Mouse (Mus musculus) kidney, embryonic 16.5 days (tissue): ENCODE results near the gene Mtmr10. TPM values are rescaled to one million over a fixed set of nuclear protein-coding genes. Genes with fewer than 3 reads are reported as not detected.

Source experiments
- microRNA-seq: library from miRNA; unstranded; fragments of <30 nt; microRNA quantifications from one replicate; pipeline ENCODE4, GENCODE M21; 2016
- polyA plus RNA-seq: library from polyadenylated mRNA; unstranded; fragments of >200 nt; fragmentation: Nextera tagmentation; extraction: Ambion mirVana; gene quantifications from 2 replicates; pipeline ENCODE4 v1.2.1, GENCODE M21; 2015

Gene Mtmr10
- polyA plus RNA-seq, 1 experiment from 2014 or later = 10.2 TPM

Small RNA genes lying within 50 kb of the gene (microRNA-seq; reads per million reads assigned to microRNA genes)
- gene Mir6416 = not detected

Other genes starting within 250 kb of the Mtmr10 start
- gene Trpm1, start 133.8 kb upstream of the Mtmr10 start, polyA plus RNA-seq = 0.05 TPM in 1 of 2 replicates, not detected in the other
- 6.1 and 6.8 TPM in 2 replicates for gene Fan1, start 86.4 kb downstream of the Mtmr10 start, polyA plus RNA-seq
- 37.9 and 40.0 TPM in 2 replicates for gene Mphosph10, start 104.6 kb downstream of the Mtmr10 start, polyA plus RNA-seq
- gene Mcee, start 105.0 kb downstream of the Mtmr10 start, polyA plus RNA-seq = 95.4 and 100 TPM in 2 replicates
- gene Apba2, start 214.1 kb downstream of the Mtmr10 start, polyA plus RNA-seq = 3.1 and 3.2 TPM in 2 replicates